Mouse (Mus musculus) kidney, adult 8-10 months (tissue): ENCODE results near the gene Gm2004.
"Not testable (repeated sequence)": the region's sequence is repeated elsewhere in the genome, so short reads cannot be mapped to it uniquely, and the experiment has no call there.

Experiments
- DNase-seq, 2 experiments: peaks; one replicate each; pipeline ENCODE4 v3.0.0; 2022

The Gm2004 gene

DNA sequence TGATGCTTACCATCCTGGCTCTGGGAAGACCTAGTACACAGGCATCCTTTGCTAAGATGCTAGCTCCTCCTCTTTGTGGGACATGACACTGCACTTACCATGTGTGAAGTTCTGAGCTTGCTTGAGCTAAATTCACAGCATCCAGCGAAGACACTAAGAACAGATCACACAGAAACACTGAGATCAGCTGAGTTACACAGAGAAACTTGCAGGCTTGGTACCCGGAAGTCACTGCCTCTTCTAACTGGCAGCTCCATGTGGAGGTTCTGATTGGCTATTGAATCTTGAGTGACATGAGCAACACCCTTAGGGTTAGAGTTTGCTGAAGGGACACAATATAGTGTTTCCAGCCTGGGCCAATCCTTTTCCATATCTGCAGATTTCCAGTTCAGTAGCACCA, at the start of gene Gm2004:
TSS of gene Gm2004 (minus strand) at position 101 of the 400 bp plus-strand sequence.
- not testable (repeated sequence) for DNase-seq
